Mouse (Mus musculus) midbrain, postnatal 0 days (tissue): Measurements from ENCODE around the gene Esyt2. TPM values are rescaled to one million over a fixed set of nuclear protein-coding genes. Genes with fewer than 3 reads are reported as not detected.

Source experiments
- ATAC-seq: fragments of 200-750 bp; cut with Nextera tagmentation; 2 replicates; pipeline ENCODE4 v1.8.0; 2017; ENCODE audit warnings: moderate number of reproducible peaks, mild to moderate bottlenecking, moderate TSS enrichment, moderate library complexity; ENCODE audit not compliant: low FRiP score
- DNase-seq: peaks from one replicate; pipeline ENCODE4 v3.0.0-alpha.2; 2015; ENCODE audit warnings: low spot score
- H3K27ac ChIP-seq: fragments of 300-500 bp; sonication (generic); 2 replicates; pipeline ENCODE4 v1.5.1; 2014; ENCODE audit warnings: low read depth, mild to moderate bottlenecking, low read length, mixed read lengths
- H3K27me3 ChIP-seq: fragments of 300-500 bp; sonication (generic); 2 replicates; pipeline ENCODE4 v1.6.1; 2014; ENCODE audit warnings: low read length, control low read depth, mixed read lengths; ENCODE audit not compliant: insufficient read depth
- H3K36me3 ChIP-seq: fragments of 300-500 bp; sonication (generic); 2 replicates; pipeline ENCODE4 v1.6.1; 2014; ENCODE audit warnings: low read length, control low read depth, mixed read lengths; ENCODE audit not compliant: insufficient read depth
- H3K4me1 ChIP-seq: fragments of 300-500 bp; sonication (generic); 2 replicates; pipeline ENCODE4 v1.6.1; 2014; ENCODE audit warnings: mild to moderate bottlenecking, control low read depth, antibody characterized with exemption, low read length, mixed read lengths; ENCODE audit not compliant: insufficient read depth
- H3K4me2 ChIP-seq: fragments of 300-500 bp; sonication (generic); 2 replicates; pipeline ENCODE4 v1.6.1; 2014; ENCODE audit warnings: low read depth, mild to moderate bottlenecking, low read length, mixed read lengths; ENCODE audit not compliant: poor library complexity, severe bottlenecking
- H3K4me3 ChIP-seq: fragments of 300-500 bp; sonication (generic); 2 replicates; pipeline ENCODE4 v1.5.1; 2014; ENCODE audit warnings: low read depth, mild to moderate bottlenecking, low read length, moderate library complexity
- H3K9ac ChIP-seq: fragments of 300-500 bp; sonication (generic); replicated peaks from 2 replicates; pipeline ENCODE4 v1.6.1; 2014; ENCODE audit warnings: mild to moderate bottlenecking, low read length, moderate library complexity, mixed read lengths; ENCODE audit not compliant: poor library complexity, severe bottlenecking
- H3K9me3 ChIP-seq: fragments of 300-500 bp; sonication (generic); 2 replicates; pipeline ENCODE4 v1.6.1; 2016; ENCODE audit warnings: low read length, control low read depth
- CTCF ChIP-seq: IDR thresholded peaks from 2 replicates; pipeline ENCODE4 v1.5.1; 2016; ENCODE audit warnings: antibody characterized with exemption, mild to moderate bottlenecking
- WGBS: fragments of 180-500 bp; shearing (Covaris S2); extraction: QIAGEN DNeasy Blood & Tissue Kit; methylation state at CpG from one replicate; pipeline ENCODE4 v1.1.7; 2014; 5-methylcytosine and 5-hydroxymethylcytosine counted together
- microRNA-seq: library from miRNA; unstranded; fragments of <30 nt; microRNA quantifications from one replicate; pipeline ENCODE4, GENCODE M21; 2016; ENCODE audit warnings: borderline number of aligned reads
- polyA plus RNA-seq: library from polyadenylated mRNA; unstranded; fragments of >200 nt; fragmentation: Nextera tagmentation; extraction: Ambion mirVana; gene quantifications from 2 replicates; pipeline ENCODE4 v1.2.1, GENCODE M21; 2015
- total RNA-seq: library from RNA; depleted of rRNA; stranded (reverse); fragments of >200 nt; gene quantifications from 2 replicates; pipeline ENCODE4 v1.2.3, GENCODE M21; 2014; rRNA removed

The Esyt2 gene
- total and polyA plus RNA-seq, 2 experiments from 2014 or later: 8.6 to 35.1 TPM

- no peak overlapping the region for H3K27ac ChIP-seq
- no peak overlapping the region for H3K4me2 ChIP-seq
- no peak for TF ChIP-seq CTCF
- ATAC-seq (no peak), DNase-seq (no peak)
- no peaks in the 10 kb centered on the region for H3K27me3 ChIP-seq
- H3K9ac ChIP-seq: no peak overlapping the region
- no peaks in the 10 kb centered on the region for H3K36me3 ChIP-seq
- no peaks in the 10 kb centered on the region for H3K4me1 ChIP-seq
- H3K4me3 ChIP-seq: no peak overlapping the region
- WGBS: 92% methylated on average over 2 of the region's 2 CpGs
- H3K9me3 ChIP-seq: no peaks in the 10 kb centered on the region
Observed at GRCm38 (mm10) chr12:116435232-116435631, 154.2 kb downstream of the Esyt2 start.

- 91% methylated on average over 3 of the region's 3 CpGs for WGBS
- Histone ChIP-seq H3K9me3 (no peaks in the 10 kb centered on the region), H3K4me2 (no peak overlapping the region), H3K27ac (no peak overlapping the region), H3K4me1 (no peaks in the 10 kb centered on the region), H3K4me3 (no peak overlapping the region), H3K36me3 (no peaks in the 10 kb centered on the region), H3K27me3 (no peaks in the 10 kb centered on the region), H3K9ac (no peak overlapping the region)
- ATAC-seq (no peak), DNase-seq (no peak)
- no peak for TF ChIP-seq CTCF
Observed at GRCm38 (mm10) chr12:116436125-116436524, 155.1 kb downstream of the Esyt2 start.

DNA sequence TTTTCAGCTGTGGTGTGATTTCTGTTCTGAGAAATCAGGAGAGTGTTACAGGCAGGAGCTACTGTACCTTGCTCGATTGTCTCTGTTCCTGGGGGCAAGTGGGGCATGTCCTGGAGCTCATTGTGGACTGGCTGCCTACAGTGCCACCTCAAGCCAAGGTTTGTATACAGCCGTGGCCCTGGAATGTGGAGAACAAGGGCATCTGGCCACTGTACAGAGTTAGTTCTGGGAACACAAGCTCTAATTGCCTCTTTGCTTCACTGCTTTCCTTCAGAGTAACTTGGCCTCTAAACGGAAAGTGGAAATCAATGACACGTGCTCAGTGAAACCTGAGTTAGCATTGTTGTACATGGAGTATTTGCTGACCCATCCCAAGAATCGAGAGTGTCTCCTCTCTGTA is 157.6 kb downstream of the Esyt2 start:
- ATAC-seq (no peak), DNase-seq (no peak)
- no peak for TF ChIP-seq CTCF
- no peaks in the 10 kb centered on the region for H3K4me1 ChIP-seq
- no peaks in the 10 kb centered on the region for H3K9me3 ChIP-seq
- H3K27me3 ChIP-seq: no peaks in the 10 kb centered on the region
- no peak overlapping the region for H3K27ac ChIP-seq
- no peak overlapping the region for H3K4me2 ChIP-seq
- H3K36me3 ChIP-seq: no peaks in the 10 kb centered on the region
- WGBS: 91% methylated on average over 5 of the region's 5 CpGs
- H3K9ac ChIP-seq: no peak overlapping the region
- no peak overlapping the region for H3K4me3 ChIP-seq

Small RNA genes lying within 50 kb of the gene (microRNA-seq; reads per million reads assigned to microRNA genes)
- not detected for gene Gm23190

Other genes starting within 250 kb of the Esyt2 start
- gene Zfp386, start 233.5 kb upstream of the Esyt2 start, total RNA-seq: 32.1 and 37.9 TPM in 2 replicates
- 33.5 and 37.1 TPM in 2 replicates for gene Zfp386, start 233.5 kb upstream of the Esyt2 start, polyA plus RNA-seq
- 2.5 and 3.9 TPM in 2 replicates for gene Vipr2, start 203.5 kb upstream of the Esyt2 start, total RNA-seq
- gene Vipr2, start 203.5 kb upstream of the Esyt2 start, polyA plus RNA-seq: 0.95 and 1.2 TPM in 2 replicates
- gene Wdr60, start 18.2 kb upstream of the Esyt2 start, total RNA-seq: 11.1 and 12.8 TPM in 2 replicates
- 15.0 and 17.5 TPM in 2 replicates for gene Wdr60, start 18.2 kb upstream of the Esyt2 start, polyA plus RNA-seq
- gene Gm11027, start 5.8 kb upstream of the Esyt2 start, total RNA-seq: not detected in 2 replicates
- not detected in 2 replicates for gene Gm11027, start 5.8 kb upstream of the Esyt2 start, polyA plus RNA-seq
- 6.2 and 7.9 TPM in 2 replicates for gene Ncapg2, start 124.2 kb downstream of the Esyt2 start, total RNA-seq
- gene Ncapg2, start 124.2 kb downstream of the Esyt2 start, polyA plus RNA-seq: 2.6 and 3.2 TPM in 2 replicates
- gene Ptprn2, start 204.5 kb downstream of the Esyt2 start, total RNA-seq: 110 and 120 TPM in 2 replicates
- 17.1 and 22.2 TPM in 2 replicates for gene Ptprn2, start 204.5 kb downstream of the Esyt2 start, polyA plus RNA-seq